Mouse (Mus musculus) forebrain, postnatal 0 days (tissue): ENCODE measurements around the gene Trappc6b. TPM values are rescaled to one million over a fixed set of nuclear protein-coding genes. Genes with fewer than 3 reads are reported as not detected.
A peak's percentile ranks its signal among the peaks of the same experiment; 100 is the strongest.
"Not testable (repeated sequence)": the region's sequence is repeated elsewhere in the genome, so short reads cannot be mapped to it uniquely, and the experiment has no call there.

Experiments used
- ATAC-seq: fragments of 200-750 bp; cut with Nextera tagmentation; 2 replicates; pipeline ENCODE4 v1.8.0; 2017; ENCODE audit warnings: mild to moderate bottlenecking, moderate library complexity
- DNase-seq: peaks from one replicate; pipeline ENCODE4 v3.0.0-alpha.2; 2015
- H3K27ac ChIP-seq: fragments of 300-500 bp; sonication (generic); 2 replicates; pipeline ENCODE4 v1.5.1; 2014; ENCODE audit warnings: low read depth, mild to moderate bottlenecking, antibody characterized with exemption, low read length, moderate library complexity, mixed read lengths
- H3K27me3 ChIP-seq: fragments of 300-500 bp; sonication (generic); 2 replicates; pipeline ENCODE4 v1.6.1; 2014; ENCODE audit warnings: mild to moderate bottlenecking, low read length, mixed read lengths; ENCODE audit not compliant: insufficient read depth
- H3K36me3 ChIP-seq: fragments of 300-500 bp; sonication (generic); 2 replicates; pipeline ENCODE4 v1.6.1; 2014; ENCODE audit warnings: mild to moderate bottlenecking, moderate library complexity; ENCODE audit not compliant: insufficient read depth
- H3K4me1 ChIP-seq: fragments of 300-500 bp; sonication (generic); 2 replicates; pipeline ENCODE4 v1.6.1; 2014; ENCODE audit warnings: antibody characterized with exemption; ENCODE audit not compliant: insufficient read depth
- H3K4me2 ChIP-seq: fragments of 300-500 bp; sonication (generic); 2 replicates; pipeline ENCODE4 v1.6.1; 2014; ENCODE audit warnings: low read depth, mild to moderate bottlenecking, moderate library complexity
- H3K4me3 ChIP-seq: fragments of 300-500 bp; sonication (generic); 2 replicates; pipeline ENCODE4 v1.5.1; 2014; ENCODE audit warnings: low read depth, low read length, mixed read lengths
- H3K9ac ChIP-seq: fragments of 300-500 bp; sonication (generic); 2 replicates; pipeline ENCODE4 v1.6.1; 2014; ENCODE audit warnings: mild to moderate bottlenecking
- H3K9me3 ChIP-seq: fragments of 300-500 bp; sonication (generic); 2 replicates; pipeline ENCODE4 v1.6.1; 2016; ENCODE audit warnings: low read length
- CTCF ChIP-seq: sonication (generic); IDR thresholded peaks from 2 replicates; pipeline ENCODE4 v1.5.1; 2016; ENCODE audit warnings: antibody characterized with exemption, control low read depth, low read depth
- WGBS: fragments of 180-500 bp; shearing (Covaris S2); extraction: QIAGEN DNeasy Blood & Tissue Kit; methylation state at CpG from one replicate; pipeline ENCODE4 v1.1.7; 2014; 5-methylcytosine and 5-hydroxymethylcytosine counted together
- polyA plus RNA-seq: library from polyadenylated mRNA; unstranded; fragments of >200 nt; fragmentation: Nextera tagmentation; extraction: Ambion mirVana; gene quantifications from 2 replicates; pipeline ENCODE4 v1.2.1, GENCODE M21; 2015
- total RNA-seq: library from RNA; depleted of rRNA; stranded (reverse); fragments of >200 nt; gene quantifications from 2 replicates; pipeline ENCODE4 v1.2.3, GENCODE M21; 2014

Gene Trappc6b
- total and polyA plus RNA-seq, 2 experiments from 2014 or later = 68.3 to 178 TPM

DNA sequence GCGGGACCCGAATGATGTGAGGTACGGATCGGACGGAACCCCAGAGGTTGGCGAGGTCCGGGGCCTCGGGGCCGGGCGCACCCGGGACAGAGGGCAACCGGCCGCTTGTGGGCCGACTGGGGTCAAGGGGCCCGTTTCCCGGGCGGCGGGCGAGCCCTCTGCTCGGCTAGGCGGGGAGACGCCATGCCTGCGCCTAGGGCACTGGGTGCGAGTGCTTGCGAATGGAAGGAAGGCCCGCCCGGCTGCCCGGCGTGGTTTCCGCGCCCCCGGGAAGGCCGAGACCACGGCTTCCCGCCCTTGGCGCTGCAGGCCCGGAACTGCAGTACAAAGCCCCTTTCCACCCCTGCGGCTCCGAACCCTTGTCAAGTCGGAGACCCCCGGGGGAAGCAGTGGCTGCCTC is 5.8 kb upstream of the Trappc6b start:
- peak overlapping the region; percentile 99 for H3K4me3 ChIP-seq
- H3K27ac ChIP-seq = peak overlapping the region; percentile 91
- H3K36me3 ChIP-seq = peaks cover 37% of the 10 kb centered on the region
- H3K4me2 ChIP-seq = peak overlapping the region; percentile 57
- no peaks in the 10 kb centered on the region; the same call in 1 of the 2 replicates for H3K4me1 ChIP-seq
- DNase-seq (peak; percentile 28), ATAC-seq (peak; percentile 17)
- 4% methylated on average over 40 of the region's 41 CpGs for WGBS
- no peak for TF ChIP-seq CTCF
- no peaks in the 10 kb centered on the region for H3K27me3 ChIP-seq
- H3K9ac ChIP-seq = peak overlapping the region; percentile 99
- H3K9me3 ChIP-seq = no peaks in the 10 kb centered on the region

DNA sequence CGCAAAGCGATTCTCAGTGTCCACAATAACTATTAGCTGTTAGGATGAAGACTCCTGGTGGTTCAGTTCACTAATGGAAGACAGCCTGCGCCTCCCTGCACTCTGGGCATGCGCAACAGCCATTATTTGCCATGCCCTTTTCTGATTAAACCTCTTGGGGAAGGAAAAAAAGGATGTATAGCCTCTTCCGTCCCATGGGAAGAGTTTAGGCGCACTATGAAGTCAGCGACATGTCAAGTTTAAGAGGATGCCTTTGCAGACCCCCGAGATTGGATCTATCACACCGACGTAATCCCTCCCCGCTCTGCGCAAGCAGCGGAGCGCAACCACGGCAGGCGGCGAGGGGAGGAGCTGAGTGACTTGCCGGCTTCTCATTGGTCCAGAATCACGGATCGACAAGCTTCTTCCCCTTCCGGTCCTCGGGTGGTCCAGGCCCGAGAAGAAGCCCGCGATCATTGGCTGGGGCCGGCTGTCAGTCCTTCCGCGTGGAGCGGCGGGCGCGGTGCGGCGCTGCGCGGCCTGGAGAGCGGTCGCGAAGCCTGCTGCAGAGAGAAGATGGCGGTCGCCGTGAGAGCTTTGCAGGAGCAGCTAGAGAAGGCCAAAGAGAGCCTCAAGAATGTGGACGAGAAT is 5.3 kb upstream of the Trappc6b start, which contains the start of gene Pnn:
Pnn (plus strand) TSS at position 437 of the 630 bp plus-strand sequence.
- Histone ChIP-seq H3K36me3 (peaks cover 31% of the 10 kb centered on the region), H3K27ac (peak within 1 kb of the TSS; percentile 91), H3K4me2 (peak within 1 kb of the TSS; percentile 65), H3K4me3 (peak within 1 kb of the TSS; percentile 99), H3K27me3 (no peaks in the 10 kb centered on the region), H3K4me1 (no peaks in the 10 kb centered on the region; the same call in 1 of the 2 replicates), H3K9ac (peak within 1 kb of the TSS; percentile 99), H3K9me3 (no peaks in the 10 kb centered on the region)
- DNase-seq (peak; percentile 99), ATAC-seq (peak; percentile 99)
- TF ChIP-seq CTCF = peak; percentile 56
- whole genome bisulfite sequencing = 5% methylated on average over 41 of the region's 43 CpGs

DNA sequence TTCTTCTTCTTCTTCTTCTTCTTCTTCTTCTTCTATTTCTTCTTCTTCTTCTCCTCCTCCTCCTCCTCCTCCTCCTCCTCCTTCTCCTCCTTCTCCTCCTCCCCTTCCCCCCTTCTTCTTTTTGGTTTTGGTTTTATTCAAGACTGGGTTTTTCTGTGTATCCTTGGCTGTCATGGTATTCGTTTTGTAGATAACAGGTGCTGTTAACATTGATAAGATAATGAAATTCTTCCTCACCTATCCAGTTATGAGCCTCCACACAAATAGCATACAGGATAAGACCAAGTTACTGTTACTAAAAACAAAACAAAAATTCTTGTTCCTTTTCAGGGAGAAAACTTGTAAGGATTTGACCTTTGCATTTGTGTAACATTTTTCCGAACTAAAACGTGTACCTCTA is 4.5 kb upstream of the Trappc6b start:
- ATAC-seq = no peak
- Histone ChIP-seq H3K4me2 (peak overlapping the region; percentile 65), H3K9ac (no peak overlapping the region), H3K4me1 (no peaks in the 10 kb centered on the region; the same call in 1 of the 2 replicates), H3K27me3 (no peaks in the 10 kb centered on the region), H3K27ac (peak overlapping the region; percentile 89; the same call in 1 of the 2 replicates), H3K36me3 (peaks cover 23% of the 10 kb centered on the region), H3K9me3 (no peaks in the 10 kb centered on the region), H3K4me3 (peak overlapping the region; percentile 99)
- TF ChIP-seq CTCF = no peak
- no peak for DNase-seq
- 77% methylated on average over 3 of the region's 3 CpGs for WGBS

DNA sequence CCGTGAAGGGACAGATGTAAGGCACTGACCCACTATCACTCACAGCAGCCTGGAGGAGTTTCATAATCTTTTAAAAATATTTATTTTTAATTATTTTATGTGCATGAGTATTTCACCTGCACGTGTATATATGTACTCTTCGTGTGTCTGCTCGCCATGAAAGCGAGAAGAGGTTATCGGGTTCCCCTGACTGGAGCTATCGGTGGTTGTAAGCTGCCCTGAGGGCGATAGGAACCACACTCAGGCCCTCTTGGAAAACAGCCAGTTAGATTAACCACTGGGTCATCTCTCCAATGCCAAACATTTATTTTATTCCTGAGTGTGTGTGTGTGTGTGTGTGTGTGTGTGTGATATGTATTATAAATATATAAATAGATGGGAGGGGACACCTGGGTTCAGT is 3.6 kb upstream of the Trappc6b start:
- Histone ChIP-seq H3K27me3 (no peaks in the 10 kb centered on the region), H3K4me2 (no peak overlapping the region), H3K27ac (no peak overlapping the region), H3K4me1 (peaks cover 7% of the 10 kb centered on the region), H3K9ac (no peak overlapping the region), H3K4me3 (no peak overlapping the region), H3K9me3 (no peaks in the 10 kb centered on the region), H3K36me3 (peaks cover 15% of the 10 kb centered on the region)
- WGBS = 85% methylated on average over 8 of the region's 8 CpGs
- DNase-seq (no peak), ATAC-seq (no peak)
- TF ChIP-seq CTCF = no peak

DNA sequence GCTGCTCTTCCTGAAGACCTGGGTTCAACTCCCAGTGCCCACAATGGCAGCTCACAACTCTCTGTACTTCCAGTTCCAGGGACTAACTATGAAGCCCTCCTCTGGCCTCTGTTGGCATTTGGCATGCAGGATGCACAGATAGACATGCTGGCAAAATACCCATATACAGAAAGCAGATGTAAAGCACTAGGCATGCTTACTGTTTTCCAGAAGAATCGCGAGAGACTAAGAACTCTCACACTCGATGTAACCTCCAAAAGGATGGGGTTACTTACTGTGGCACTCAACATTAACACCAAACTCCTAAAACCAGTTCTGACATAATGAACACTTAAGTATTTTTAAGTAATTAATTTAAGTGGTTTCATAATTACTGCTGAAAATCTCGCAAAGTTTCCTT is 950 bp downstream of the Trappc6b start:
- 44% methylated on average over 4 of the region's 4 CpGs for WGBS
- H3K9ac ChIP-seq = peak overlapping the region; percentile 82
- H3K27ac ChIP-seq = peak overlapping the region; percentile 94
- peak overlapping the region; percentile 52 for H3K4me3 ChIP-seq
- 0 out of 2 replicates have a peak, but pooled peaks cover 4% of the 10 kb centered on the region for H3K36me3 ChIP-seq
- peak overlapping the region; percentile 70 for H3K4me2 ChIP-seq
- no peak for TF ChIP-seq CTCF
- H3K27me3 ChIP-seq = no peaks in the 10 kb centered on the region
- H3K9me3 ChIP-seq = no peaks in the 10 kb centered on the region
- peaks cover 16% of the 10 kb centered on the region for H3K4me1 ChIP-seq
- DNase-seq (no peak), ATAC-seq (no peak)

DNA sequence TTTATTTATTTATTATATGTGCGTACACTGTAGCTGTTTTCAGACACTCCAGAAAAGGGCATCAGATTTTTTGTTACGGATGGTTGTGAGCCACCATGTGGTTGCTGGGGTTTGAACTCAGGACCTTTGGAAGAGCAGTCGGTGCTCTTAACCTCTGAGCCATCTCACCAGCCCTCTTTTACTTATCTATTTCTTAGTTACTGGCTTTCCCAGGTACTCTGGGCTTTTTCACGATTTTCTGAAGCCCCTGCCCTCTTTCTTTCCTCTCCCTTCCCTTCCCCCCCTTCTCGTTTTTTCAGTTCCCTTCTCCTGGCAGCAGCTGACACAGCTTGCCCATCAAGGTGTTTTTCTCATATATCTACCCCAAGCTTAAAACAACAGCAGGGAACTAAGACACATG is 3.0 kb downstream of the Trappc6b start:
- not testable (repeated sequence) for H3K9me3 ChIP-seq, H3K9ac ChIP-seq, H3K36me3 ChIP-seq, DNase-seq, H3K4me2 ChIP-seq, H3K27me3 ChIP-seq, ATAC-seq, H3K27ac ChIP-seq, H3K4me3 ChIP-seq
- peaks cover 16% of the 10 kb centered on the region for H3K4me1 ChIP-seq
- WGBS = 89% methylated on average over 5 of the region's 5 CpGs

DNA sequence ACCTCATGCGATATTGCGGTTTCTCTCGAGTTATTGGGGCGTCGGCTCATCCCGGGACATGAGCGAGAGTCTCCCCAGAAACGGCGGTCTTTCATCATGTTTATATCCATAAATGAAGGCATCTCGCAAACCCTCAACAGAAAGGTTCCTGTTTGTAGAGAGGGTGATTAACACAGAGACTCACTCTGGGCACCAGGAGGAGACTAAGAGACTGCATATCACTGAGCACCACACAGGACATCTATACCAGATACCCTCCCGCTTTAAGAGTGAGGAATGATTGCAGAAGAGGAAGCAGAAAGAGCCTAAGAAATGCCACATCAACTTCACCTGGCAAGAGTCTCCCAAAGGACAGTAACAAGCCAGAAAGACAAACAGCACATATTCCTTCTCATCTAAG is 5.0 kb downstream of the Trappc6b start:
- Histone ChIP-seq H3K27me3 (no peaks in the 10 kb centered on the region), H3K4me1 (peaks cover 16% of the 10 kb centered on the region), H3K9me3 (no peaks in the 10 kb centered on the region), H3K4me2 (no peak overlapping the region), H3K27ac (no peak overlapping the region), H3K9ac (no peak overlapping the region), H3K36me3 (0 out of 2 replicates have a peak, but pooled peaks cover 4% of the 10 kb centered on the region), H3K4me3 (no peak overlapping the region)
- DNase-seq = no peak
- 97% methylated on average over 11 of the region's 11 CpGs for WGBS
- no peak for TF ChIP-seq CTCF
- ATAC-seq = no peak
